Mouse (Mus musculus) E14TG2a.4 (cell line): ENCODE results near the gene Pkd1.

ENCODE experiments used
- H3K27me3 ChIP-seq: 2 replicates; pipeline ENCODE4 v1.6.1; 2014; ENCODE audit warnings: low read length, control low read depth; ENCODE audit not compliant: insufficient read depth
- H3K36me3 ChIP-seq: 2 replicates; pipeline ENCODE4 v1.6.1; 2014; ENCODE audit warnings: low read length, control low read depth; ENCODE audit not compliant: insufficient read depth
- H3K4me1 ChIP-seq: replicated peaks from 2 replicates; pipeline ENCODE4 v1.6.1; 2014; ENCODE audit warnings: low read depth, low read length, control low read depth
- H3K4me3 ChIP-seq: replicated peaks from 2 replicates; pipeline ENCODE4 v1.5.1; 2014; ENCODE audit warnings: mild to moderate bottlenecking, low read length
- H3K9me3 ChIP-seq: 2 replicates; pipeline ENCODE4 v1.6.1; 2014; ENCODE audit warnings: low read length, control low read depth
- CTCF ChIP-seq: conservative IDR thresholded peaks from 2 replicates; pipeline ENCODE4 v1.5.1; 2014; ENCODE audit warnings: low read length
- NANOG ChIP-seq: IDR thresholded peaks from 2 replicates; pipeline ENCODE4 v1.6.1; 2014; ENCODE audit warnings: borderline replicate concordance, low read length, mixed read lengths
- POU5F1 ChIP-seq: IDR thresholded peaks from 2 replicates; pipeline ENCODE4 v1.6.1; 2014; ENCODE audit warnings: low read length, borderline replicate concordance

Pkd1 gene

DNA sequence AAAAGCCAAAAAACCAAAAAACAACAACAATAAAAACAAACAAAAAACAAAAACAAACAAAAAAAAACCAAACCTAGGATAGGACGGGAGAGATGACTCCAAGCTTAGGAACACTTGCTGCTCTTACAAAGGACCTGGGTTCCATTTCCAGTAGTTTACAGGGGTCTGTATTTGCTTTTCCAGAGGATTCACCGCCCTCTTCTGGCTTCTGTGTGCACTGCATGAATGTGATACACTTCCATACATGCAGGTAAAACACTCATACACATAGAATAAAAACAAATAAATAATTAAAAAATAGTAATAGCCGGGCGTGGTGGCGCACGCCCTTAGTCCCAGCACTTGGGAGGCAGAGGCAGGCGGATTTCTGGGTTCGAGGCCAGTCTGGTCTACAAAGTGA lies 10.7 kb upstream of the Pkd1 start:
- H3K9me3 ChIP-seq: no peaks in the 10 kb centered on the region
- TF ChIP-seq POU5F1 (no peak), NANOG (no peak), CTCF (peak; percentile 66)
- no peaks in the 10 kb centered on the region; the same call in 1 of the 2 replicates for H3K27me3 ChIP-seq
- H3K4me1 ChIP-seq: peaks cover 4% of the 10 kb centered on the region
- no peaks in the 10 kb centered on the region for H3K36me3 ChIP-seq
- no peak overlapping the region for H3K4me3 ChIP-seq

DNA sequence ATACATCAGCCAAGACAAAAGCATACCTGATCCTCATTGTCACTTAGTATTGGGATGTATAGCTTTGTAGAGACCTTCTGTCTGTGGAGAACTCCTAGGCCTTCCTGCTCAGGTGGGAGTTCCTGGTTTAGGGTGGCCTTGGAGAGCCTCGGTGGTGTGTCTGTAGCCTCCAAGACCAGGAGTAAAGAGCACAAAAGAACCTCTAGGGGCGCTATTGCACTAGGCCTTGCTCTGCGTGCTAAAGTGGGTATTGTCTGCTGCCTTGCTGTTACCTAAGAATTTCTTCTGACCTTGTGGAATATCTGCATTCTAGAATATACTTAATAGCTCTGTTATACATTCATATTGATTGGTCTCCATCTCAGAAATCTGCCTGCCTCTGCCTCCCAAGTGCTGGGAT lies 9.3 kb upstream of the Pkd1 start:
- TF ChIP-seq CTCF: no peak
- no peak for TF ChIP-seq POU5F1
- TF ChIP-seq NANOG: no peak
- no peaks in the 10 kb centered on the region for H3K36me3 ChIP-seq
- no peaks in the 10 kb centered on the region for H3K9me3 ChIP-seq
- H3K4me3 ChIP-seq: no peak overlapping the region
- H3K4me1 ChIP-seq: peaks cover 4% of the 10 kb centered on the region
- H3K27me3 ChIP-seq: peaks cover 4% of the 10 kb centered on the region; the same call in 1 of the 2 replicates

DNA sequence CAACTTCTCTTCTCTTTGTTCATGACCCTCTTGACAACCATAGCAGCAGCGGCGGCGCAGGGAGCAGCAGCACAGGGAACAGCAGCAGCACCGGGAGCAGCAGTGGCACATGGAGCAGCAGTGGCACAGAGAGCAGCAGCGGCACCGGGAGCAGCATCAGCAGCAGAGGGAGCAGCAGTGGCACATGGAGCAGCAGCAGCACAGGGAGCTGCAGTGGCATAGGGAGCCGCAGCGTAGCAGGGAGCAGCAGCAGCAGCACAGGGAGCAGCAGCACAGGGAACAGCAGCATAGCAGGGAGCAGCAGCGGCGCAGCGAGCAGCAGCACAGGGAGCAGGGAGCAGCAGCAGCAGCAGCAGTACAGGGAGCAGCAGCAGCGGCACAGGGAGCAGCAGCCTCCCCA lies 5.0 kb upstream of the Pkd1 start:
- Histone ChIP-seq H3K4me3 (peak overlapping the region; percentile 67), H3K27me3 (peaks cover 22% of the 10 kb centered on the region), H3K4me1 (peaks cover 19% of the 10 kb centered on the region), H3K9me3 (no peaks in the 10 kb centered on the region), H3K36me3 (no peaks in the 10 kb centered on the region)
- TF ChIP-seq POU5F1: no peak
- TF ChIP-seq CTCF: no peak
- no peak for TF ChIP-seq NANOG

DNA sequence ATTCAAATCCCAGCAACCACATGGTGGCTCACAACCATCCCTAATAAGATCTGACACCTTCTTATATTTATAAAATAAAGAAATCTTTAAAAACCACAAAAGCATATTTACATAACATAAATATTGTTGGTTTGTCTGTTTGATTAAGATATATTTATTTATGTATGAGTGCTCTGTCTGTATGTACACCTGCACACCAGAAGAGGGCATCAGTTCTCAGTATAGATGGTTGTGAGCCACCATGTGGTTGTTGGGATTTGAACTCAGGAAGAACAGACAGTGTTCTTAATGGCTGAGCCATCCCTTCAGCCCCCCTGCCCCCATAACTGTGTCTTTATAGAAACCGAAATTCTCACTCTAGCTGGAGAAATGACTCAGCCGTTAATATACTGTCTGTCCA lies 4.4 kb upstream of the Pkd1 start:
- H3K9me3 ChIP-seq: no peaks in the 10 kb centered on the region
- peaks cover 19% of the 10 kb centered on the region for H3K4me1 ChIP-seq
- H3K36me3 ChIP-seq: no peaks in the 10 kb centered on the region
- peaks cover 22% of the 10 kb centered on the region for H3K27me3 ChIP-seq
- H3K4me3 ChIP-seq: no peak overlapping the region; the same call in 1 of the 2 replicates
- TF ChIP-seq POU5F1: no peak
- no peak for TF ChIP-seq NANOG
- no peak for TF ChIP-seq CTCF

DNA sequence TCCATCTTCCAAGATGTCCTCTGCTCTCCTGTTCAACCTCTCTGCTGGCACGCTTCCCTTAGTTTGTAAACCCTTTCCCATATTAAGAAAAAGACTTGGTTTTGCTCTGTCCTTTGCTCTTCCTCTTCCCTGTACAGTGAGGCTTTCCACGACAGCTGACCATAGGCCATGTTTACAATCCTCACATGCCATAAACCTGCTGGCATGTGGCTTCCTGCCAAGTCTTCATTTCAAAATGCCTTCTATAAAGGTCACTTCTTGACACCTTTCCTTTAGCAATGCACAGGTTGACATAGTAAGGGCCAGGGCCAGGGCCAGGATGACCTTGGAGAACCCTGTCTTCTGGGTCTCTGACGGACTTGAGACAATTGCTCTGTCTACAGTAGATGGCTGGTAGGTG lies 3.4 kb upstream of the Pkd1 start:
- H3K9me3 ChIP-seq: no peaks in the 10 kb centered on the region
- peaks cover 22% of the 10 kb centered on the region for H3K27me3 ChIP-seq
- TF ChIP-seq CTCF: no peak
- TF ChIP-seq POU5F1: no peak
- TF ChIP-seq NANOG: no peak
- peaks cover 26% of the 10 kb centered on the region for H3K4me1 ChIP-seq
- H3K36me3 ChIP-seq: no peaks in the 10 kb centered on the region
- no peak overlapping the region for H3K4me3 ChIP-seq

DNA sequence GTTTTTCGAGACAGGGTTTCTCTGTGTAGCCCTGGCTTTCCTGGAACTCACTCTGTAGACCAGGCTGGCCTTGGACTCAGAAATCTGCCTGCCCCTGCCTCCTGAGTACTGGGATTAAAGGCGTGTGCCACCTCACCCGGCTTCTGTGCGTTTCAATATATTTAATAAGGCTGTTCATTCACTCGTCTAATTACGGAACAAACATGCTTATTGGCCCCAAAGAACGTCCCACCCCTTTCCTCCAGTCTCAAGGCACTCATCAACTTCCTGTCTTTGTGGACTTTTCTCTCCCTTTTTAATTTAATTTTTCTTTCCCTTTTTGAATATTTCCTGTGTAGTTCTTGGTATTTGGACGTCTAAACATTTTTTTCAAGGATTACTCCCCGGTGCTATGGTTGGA lies 1.2 kb upstream of the Pkd1 start:
- peaks cover 33% of the 10 kb centered on the region for H3K4me1 ChIP-seq
- peaks cover 6% of the 10 kb centered on the region; the same call in 1 of the 2 replicates for H3K36me3 ChIP-seq
- H3K9me3 ChIP-seq: no peaks in the 10 kb centered on the region
- TF ChIP-seq CTCF (no peak), POU5F1 (no peak), NANOG (no peak)
- peaks cover 26% of the 10 kb centered on the region for H3K27me3 ChIP-seq
- peak overlapping the region; percentile 79 for H3K4me3 ChIP-seq

DNA sequence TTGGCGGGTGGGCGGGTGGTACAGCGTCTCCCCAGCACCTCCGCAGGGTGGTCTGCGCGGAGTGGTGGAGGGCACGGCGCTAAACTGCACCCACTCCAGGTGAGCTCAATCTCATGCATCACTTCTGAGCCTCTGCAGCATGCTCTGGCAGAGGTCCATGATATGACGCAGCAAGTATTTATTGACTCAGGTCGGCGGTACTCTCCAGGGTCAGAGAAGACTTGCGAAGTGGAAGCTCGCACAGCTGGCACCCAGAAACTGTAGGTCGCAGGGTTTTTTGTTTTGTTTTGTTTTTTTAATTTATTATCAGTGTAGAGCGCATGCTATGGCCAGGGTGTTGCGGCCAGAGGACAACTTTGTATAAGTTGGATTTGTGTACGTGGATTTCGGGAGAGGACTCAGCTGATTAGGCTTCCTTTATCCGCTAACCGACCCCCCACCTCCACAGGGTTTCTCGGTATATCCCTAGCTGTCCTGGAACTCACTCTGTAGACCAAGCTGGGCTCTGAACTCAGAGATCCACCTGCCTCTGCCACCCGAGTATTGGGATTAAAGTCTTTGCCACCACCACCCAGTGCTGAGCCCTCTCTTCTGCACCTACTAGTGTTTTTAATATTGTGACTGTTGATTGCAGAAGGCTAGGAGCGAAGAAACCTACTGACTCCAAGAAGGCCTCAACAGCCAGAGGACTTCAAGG lies 565 bp upstream of the Pkd1 start:
- peaks cover 33% of the 10 kb centered on the region for H3K4me1 ChIP-seq
- TF ChIP-seq POU5F1 (no peak), CTCF (no peak), NANOG (no peak)
- peaks cover 6% of the 10 kb centered on the region; the same call in 1 of the 2 replicates for H3K36me3 ChIP-seq
- H3K4me3 ChIP-seq: peak overlapping the region; percentile 79
- H3K9me3 ChIP-seq: no peaks in the 10 kb centered on the region
- peaks cover 26% of the 10 kb centered on the region for H3K27me3 ChIP-seq

DNA sequence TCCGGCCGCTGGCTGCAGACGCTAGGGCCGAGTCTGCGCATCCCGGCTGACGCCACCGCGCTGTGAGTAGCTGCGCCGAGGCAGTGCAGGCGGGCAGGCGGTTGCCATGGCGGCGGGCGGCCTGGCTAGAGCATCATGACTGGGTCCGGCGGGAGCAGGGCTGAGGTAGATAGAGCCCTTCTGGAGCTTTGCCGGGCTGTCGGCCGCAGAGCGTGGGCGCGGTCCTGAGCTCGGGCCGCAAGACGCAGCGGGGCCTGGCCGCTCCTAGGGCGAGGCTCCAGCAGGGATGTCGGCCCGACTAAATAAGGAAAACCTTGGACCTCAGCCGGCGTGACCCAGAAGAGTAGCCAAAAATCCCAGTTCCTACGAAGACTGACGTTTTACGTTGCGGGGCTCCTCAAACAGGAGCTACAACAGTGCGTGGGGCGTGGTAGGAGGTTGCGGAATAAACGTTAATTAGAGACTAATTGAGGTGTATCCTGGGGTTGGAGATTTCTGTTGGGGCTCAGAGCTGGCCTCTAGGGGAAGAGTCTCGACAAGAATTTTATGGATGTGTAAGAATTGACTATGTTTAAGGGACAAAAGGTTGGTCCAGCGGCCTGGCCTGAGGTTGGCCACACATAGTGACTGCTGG lies 899 bp downstream of the Pkd1 start:
- H3K4me1 ChIP-seq: peaks cover 34% of the 10 kb centered on the region
- no peak for TF ChIP-seq CTCF
- TF ChIP-seq POU5F1: no peak
- no peak for TF ChIP-seq NANOG

DNA sequence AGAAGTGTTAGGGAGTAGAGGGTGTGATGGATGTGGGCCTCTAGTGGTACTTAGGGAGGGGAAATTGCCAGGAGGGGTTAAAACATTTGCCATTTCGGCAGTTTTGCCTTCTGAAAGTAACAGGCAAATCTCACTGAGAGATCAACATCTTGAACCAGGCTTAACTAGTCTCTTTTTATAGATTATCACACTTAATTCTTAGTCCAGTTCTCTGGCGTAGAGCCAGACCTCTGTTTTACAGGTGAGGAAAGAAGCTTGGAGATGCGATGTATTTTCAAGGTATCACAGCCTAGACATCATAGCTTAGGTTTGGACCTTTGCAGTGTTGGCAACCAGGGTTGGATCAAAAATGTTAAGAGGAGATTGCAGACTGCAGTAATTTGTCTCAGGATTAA lies 1.4 kb downstream of the Pkd1 start:
- no peak for TF ChIP-seq NANOG
- no peak for TF ChIP-seq CTCF
- no peak for TF ChIP-seq POU5F1
- no peaks in the 10 kb centered on the region for H3K9me3 ChIP-seq
- H3K4me3 ChIP-seq: peak overlapping the region; percentile 95
- peaks cover 6% of the 10 kb centered on the region; the same call in 1 of the 2 replicates for H3K36me3 ChIP-seq
- peaks cover 34% of the 10 kb centered on the region for H3K4me1 ChIP-seq
- H3K27me3 ChIP-seq: peaks cover 22% of the 10 kb centered on the region

More for the DNA sequence above, 899 bp downstream of the Pkd1 start:
- H3K36me3 ChIP-seq: peaks cover 6% of the 10 kb centered on the region; the same call in 1 of the 2 replicates
- H3K4me3 ChIP-seq: peak overlapping the region; percentile 95
- no peaks in the 10 kb centered on the region for H3K9me3 ChIP-seq
- H3K27me3 ChIP-seq: peaks cover 22% of the 10 kb centered on the region
